Mouse (Mus musculus) embryonic fibroblast, embryonic 13.5 days (primary cell): Measurements from ENCODE around the gene Hadh. TPM values are rescaled to one million over a fixed set of nuclear protein-coding genes. Genes with fewer than 3 reads are reported as not detected.
A peak's percentile ranks its signal among the peaks of the same experiment; 100 is the strongest.

ENCODE experiments used
- H3K27ac ChIP-seq: 2 replicates; pipeline ENCODE4 v1.5.1; 2012; ENCODE audit warnings: low read length, control low read depth, inconsistent platforms; ENCODE audit not compliant: insufficient read depth
- H3K4me1 ChIP-seq: 2 replicates; pipeline ENCODE4 v1.6.1; 2011; ENCODE audit warnings: low read length; ENCODE audit not compliant: control insufficient read depth, insufficient read depth
- H3K4me3 ChIP-seq: 2 replicates; pipeline ENCODE4 v1.5.1; 2011; ENCODE audit warnings: mild to moderate bottlenecking, control low read depth, low read length; ENCODE audit not compliant: insufficient read depth
- CTCF ChIP-seq: IDR thresholded peaks from 2 replicates; pipeline ENCODE4 v1.5.1; 2011; ENCODE audit warnings: mild to moderate bottlenecking, control low read depth, low read length, moderate library complexity, borderline replicate concordance; ENCODE audit not compliant: insufficient read depth
- POLR2A ChIP-seq: IDR thresholded peaks from 2 replicates; pipeline ENCODE4 v1.6.1; 2011; ENCODE audit warnings: low read depth, mild to moderate bottlenecking, control low read depth, low read length, moderate library complexity
- polyA plus RNA-seq: library from polyadenylated mRNA; stranded (reverse); fragments of >200 nt; gene quantifications from 2 replicates; pipeline ENCODE4 v1.2.4, GENCODE M21; 2011; ENCODE audit warnings: low read depth; ENCODE audit not compliant: missing spikeins, insufficient read length

Gene Hadh
- polyA plus RNA-seq, 1 experiment, result 69.1 TPM

GRCm38 (mm10) chr3:131272374-131273100 lies 636 bp upstream of the Hadh start:
- TF ChIP-seq POLR2A (no peak), CTCF (no peak)
- peaks cover 3% of the 10 kb centered on the region; the same call in 1 of the 2 replicates for H3K4me1 ChIP-seq
- H3K4me3 ChIP-seq, result peak overlapping the region; percentile 42
- no peak overlapping the region for H3K27ac ChIP-seq

- TF ChIP-seq POLR2A (no peak), CTCF (no peak)
- Histone ChIP-seq H3K4me3 (peak overlapping the region; percentile 74), H3K27ac (no peak overlapping the region)
These were observed 744 bp downstream of the Hadh start for GRCm38 (mm10) chr3:131271157-131271556.

GRCm38 (mm10) chr3:131270381-131270780 lies 1.5 kb downstream of the Hadh start:
- Histone ChIP-seq H3K4me1 (peaks cover 3% of the 10 kb centered on the region; the same call in 1 of the 2 replicates), H3K27ac (no peak overlapping the region), H3K4me3 (no peak overlapping the region)
- TF ChIP-seq CTCF (no peak), POLR2A (no peak)

More at GRCm38 (mm10) chr3:131271157-131271556, 744 bp downstream of the Hadh start:
- peaks cover 3% of the 10 kb centered on the region; the same call in 1 of the 2 replicates for H3K4me1 ChIP-seq

- H3K27ac ChIP-seq, result no peak overlapping the region
- TF ChIP-seq POLR2A (no peak), CTCF (no peak)
These were observed 5.4 kb downstream of the Hadh start for GRCm38 (mm10) chr3:131266366-131267050.

GRCm38 (mm10) chr3:131265516-131265915 lies 6.4 kb downstream of the Hadh start:
- TF ChIP-seq POLR2A (no peak), CTCF (no peak)
- H3K27ac ChIP-seq, result no peak overlapping the region
- no peak overlapping the region for H3K4me3 ChIP-seq
- H3K4me1 ChIP-seq, result no peaks in the 10 kb centered on the region

More at GRCm38 (mm10) chr3:131266366-131267050, 5.4 kb downstream of the Hadh start:
- H3K4me1 ChIP-seq, result no peaks in the 10 kb centered on the region
- H3K4me3 ChIP-seq, result no peak overlapping the region

GRCm38 (mm10) chr3:131263766-131264486 lies 8.0 kb downstream of the Hadh start:
- H3K27ac ChIP-seq, result no peak overlapping the region
- H3K4me1 ChIP-seq, result peaks cover 4% of the 10 kb centered on the region
- TF ChIP-seq POLR2A (no peak), CTCF (no peak)

GRCm38 (mm10) chr3:131260418-131260817 lies 11.5 kb downstream of the Hadh start:
- TF ChIP-seq CTCF (no peak), POLR2A (no peak)
- Histone ChIP-seq H3K4me1 (peaks cover 4% of the 10 kb centered on the region), H3K27ac (no peak overlapping the region), H3K4me3 (no peak overlapping the region)

More at GRCm38 (mm10) chr3:131263766-131264486, 8.0 kb downstream of the Hadh start:
- no peak overlapping the region for H3K4me3 ChIP-seq

- Histone ChIP-seq H3K4me3 (no peak overlapping the region), H3K27ac (no peak overlapping the region), H3K4me1 (peaks cover 4% of the 10 kb centered on the region)
- no peak for TF ChIP-seq CTCF
- no peak for TF ChIP-seq POLR2A
These were observed 12.4 kb downstream of the Hadh start for GRCm38 (mm10) chr3:131259392-131259965.

GRCm38 (mm10) chr3:131258921-131259320 lies 13.0 kb downstream of the Hadh start:
- H3K27ac ChIP-seq, result no peak overlapping the region
- TF ChIP-seq CTCF (no peak), POLR2A (no peak)
- peaks cover 4% of the 10 kb centered on the region for H3K4me1 ChIP-seq
- H3K4me3 ChIP-seq, result no peak overlapping the region
